Mouse (Mus musculus): Measurements from ENCODE around the gene Nos1ap.

Nos1ap gene

DNA sequence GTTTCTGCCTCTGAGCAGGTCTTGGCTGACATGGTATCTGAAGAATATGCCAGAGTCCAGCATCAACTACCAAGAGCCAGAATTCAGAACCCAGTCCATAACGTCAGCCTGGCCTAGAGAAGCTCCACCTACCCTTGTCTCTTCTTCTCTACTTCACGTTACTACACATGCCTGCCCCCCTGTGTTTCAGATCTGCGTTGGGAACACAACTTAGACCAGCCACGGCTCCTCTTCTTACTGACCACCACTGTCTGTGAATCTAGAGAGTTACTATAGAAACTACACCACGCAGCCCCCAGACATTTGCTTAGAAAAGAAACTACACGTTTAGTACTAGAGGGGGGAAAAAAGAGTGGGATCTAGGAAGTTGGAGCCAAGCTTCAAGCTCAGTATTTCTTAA, 2.9 kb downstream of the Nos1ap start:
- no peak for DNase-seq

DNA sequence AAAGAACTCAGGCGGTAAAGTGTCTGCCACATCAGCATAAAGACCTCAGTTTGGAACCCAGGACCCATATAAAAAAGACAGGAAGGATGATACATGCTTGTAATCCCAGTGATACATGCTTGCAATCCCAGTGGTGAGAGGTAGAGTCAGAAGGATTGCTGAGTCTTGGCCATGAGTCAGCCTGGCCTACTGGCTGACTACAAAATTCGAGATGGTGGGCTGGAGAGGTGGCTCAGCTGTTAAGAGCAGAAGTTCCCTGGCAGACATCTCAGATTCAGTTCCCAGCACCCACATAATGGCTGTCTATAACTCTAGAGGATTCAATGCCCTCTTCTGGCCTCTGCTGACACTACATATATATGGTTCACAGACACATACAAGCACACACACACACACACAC, 5.7 kb downstream of the Nos1ap start:
- no peak for DNase-seq

DNA sequence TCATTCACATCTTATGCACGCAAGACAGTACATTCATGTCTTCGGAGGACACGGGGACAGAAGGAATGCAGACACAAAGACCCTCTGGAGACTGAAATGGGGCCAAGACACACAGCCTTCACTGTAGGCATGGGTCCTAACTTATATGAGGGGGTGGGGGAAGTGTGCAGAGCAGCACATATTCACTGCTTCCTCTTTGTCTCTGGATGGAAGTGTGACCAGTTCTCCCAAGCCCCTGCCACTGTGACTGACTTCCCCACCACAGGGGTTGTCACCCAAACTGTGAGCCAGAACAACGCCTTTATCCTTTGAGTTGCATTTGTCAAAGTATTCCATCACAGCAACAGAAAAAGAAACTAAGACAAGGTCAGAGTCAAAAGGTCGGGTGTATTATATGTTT, 7.3 kb downstream of the Nos1ap start:
- DNase-seq = no peak

DNA sequence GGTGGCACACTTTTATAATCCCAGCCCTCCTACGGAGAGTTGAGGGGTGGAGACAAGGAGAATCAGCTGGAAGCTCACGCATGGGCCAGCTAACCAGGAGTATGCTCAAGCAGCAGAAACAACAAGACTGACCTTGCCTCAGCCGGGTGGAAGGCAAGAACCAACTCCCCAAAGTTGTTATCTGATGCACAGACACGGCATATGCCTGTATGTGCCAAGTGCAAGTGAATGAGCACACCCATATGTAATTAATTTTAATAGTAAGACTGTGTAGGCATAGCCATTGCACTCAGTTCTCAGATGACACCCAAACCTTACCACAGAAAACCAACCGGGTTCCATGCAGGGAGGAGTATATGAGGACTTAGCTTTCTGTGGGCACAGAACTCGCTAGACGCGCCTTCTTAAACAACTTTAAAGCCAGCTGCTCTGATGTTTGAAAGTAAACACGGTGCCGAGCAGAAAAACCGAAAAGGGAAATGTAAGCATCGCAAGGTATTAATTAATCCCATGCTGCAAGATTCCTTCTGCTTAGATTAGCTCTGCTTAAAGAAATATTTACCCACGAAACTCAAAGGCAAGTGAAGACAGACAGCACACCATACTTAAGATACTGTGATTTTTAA, 9.1 kb downstream of the Nos1ap start:
- no peak for DNase-seq

DNA sequence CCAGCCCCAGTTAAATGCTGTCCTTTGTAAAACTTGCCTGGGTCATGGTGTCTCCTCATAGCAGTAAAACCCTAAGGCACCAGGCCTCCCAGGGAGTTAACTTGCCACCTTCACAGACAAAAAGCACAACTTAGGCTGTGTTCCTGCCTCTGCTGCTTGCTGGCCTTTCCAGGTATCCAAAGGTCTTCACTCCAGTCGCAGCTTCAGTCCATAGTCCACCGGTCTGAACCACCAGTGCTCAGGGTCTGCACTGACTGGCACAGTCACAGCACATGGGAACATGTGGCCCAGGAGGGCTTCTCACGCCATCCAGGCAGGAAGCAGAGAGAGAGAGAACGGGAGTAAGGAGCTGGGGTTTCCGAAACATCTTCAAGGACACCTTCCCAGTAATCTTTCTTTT, 10.2 kb downstream of the Nos1ap start:
- no peak for DNase-seq

DNA sequence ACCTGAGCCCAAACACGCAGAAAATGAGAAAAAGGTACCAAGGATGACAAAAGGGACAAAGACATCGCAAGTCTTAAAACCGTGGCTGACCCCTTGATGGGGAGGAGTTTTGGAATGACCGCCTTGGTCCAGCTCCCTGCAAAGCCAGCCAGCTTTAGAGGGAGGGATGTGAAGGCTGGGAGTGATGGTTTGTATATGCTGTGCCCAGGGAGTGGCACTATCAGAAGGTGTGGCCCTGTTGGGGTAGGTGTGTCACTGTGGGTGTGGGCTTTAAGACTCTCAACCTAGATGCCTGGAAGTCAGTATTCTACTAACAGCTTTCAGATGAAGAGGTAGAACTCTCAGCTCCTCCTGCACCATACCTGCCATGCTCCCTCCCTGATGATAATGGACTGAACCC, 10.6 kb downstream of the Nos1ap start:
- no peak for DNase-seq

DNA sequence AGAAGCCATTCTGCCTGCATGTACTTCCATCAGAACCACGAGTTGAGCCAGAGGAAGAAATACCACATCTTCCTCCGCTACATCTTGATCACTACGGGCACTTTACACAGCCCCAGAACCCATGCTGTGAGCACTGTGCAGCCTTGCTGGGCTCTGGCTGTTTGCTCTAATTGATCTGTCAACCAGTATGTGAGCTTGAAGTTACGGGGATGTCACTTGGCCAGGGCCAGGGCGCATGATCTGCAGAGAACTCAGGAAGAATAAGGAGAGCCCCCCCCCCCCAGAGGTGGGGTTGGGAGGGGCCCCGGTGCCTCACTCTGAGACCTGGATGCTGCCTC, 13.0 kb downstream of the Nos1ap start:
- DNase-seq = no peak

DNA sequence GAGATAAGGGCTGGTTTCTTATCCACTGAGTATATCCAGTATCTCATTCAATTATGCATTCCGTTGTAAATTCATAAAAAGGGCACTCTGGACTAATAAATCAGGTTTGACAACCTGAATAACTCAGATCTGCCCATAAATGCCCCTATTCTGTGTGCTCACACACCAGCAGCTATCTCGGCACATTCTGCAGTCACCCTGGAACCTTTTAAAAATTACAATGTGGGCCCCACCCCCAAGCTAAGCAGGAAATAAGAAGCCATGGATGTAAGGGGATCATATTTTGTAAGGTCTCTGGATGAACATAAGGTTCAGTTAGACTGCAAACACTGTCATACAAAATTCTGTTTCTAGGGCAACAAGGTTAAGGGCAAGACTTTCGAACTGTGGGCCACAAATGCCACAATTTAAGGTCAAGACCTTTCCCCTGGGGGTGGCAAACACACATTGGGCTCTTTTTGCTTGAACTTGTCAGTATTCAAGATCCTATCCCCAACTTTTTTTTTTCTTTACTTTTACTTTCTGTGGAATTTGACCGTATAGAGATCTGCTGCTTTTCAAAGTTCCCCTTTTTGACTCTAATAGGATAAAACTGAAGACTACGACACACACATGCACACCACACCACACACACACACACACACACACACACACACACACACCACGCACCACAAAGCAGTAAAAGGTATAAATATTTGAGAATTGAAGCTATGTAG, 13.5 kb downstream of the Nos1ap start:
- DNase-seq = no peak

DNA sequence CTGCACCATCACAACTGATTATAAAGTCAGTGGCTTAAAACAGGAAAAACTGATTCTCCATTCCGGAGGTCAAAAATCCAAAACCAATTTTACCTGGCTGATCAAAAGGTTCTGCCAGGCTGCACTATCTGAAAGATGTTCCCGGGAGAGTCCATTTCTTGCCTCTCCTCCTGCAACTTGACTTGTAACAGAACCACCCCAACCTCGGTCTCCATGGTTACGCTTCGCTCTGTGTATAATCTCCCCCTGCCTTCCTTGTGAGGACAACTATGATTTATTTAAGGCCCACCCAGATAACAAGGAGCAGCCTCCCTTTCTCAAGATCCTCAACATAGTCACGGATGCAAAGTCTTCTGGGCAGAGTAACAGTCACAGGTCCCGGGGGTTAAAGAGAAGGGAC, 16.5 kb downstream of the Nos1ap start:
- DNase-seq = no peak

DNA sequence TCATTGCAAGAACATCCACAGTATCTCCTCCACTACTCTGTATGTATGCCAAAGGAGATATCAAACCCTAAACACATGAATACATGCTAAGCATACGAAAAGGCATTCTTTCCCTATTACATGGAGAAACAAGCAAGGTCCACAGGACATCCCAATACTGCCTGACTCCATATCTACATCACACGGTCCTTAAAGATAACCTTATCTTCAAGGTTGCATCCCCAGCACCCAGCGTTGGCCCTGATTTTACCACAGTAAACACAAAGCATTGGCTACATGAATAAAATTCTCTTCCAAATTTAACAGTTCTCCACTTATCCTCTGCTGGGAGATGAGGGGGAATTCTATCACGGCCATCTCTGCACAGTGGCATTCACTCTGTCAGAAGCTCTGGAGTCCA, 22.7 kb downstream of the Nos1ap start:
- DNase-seq = no peak

DNA sequence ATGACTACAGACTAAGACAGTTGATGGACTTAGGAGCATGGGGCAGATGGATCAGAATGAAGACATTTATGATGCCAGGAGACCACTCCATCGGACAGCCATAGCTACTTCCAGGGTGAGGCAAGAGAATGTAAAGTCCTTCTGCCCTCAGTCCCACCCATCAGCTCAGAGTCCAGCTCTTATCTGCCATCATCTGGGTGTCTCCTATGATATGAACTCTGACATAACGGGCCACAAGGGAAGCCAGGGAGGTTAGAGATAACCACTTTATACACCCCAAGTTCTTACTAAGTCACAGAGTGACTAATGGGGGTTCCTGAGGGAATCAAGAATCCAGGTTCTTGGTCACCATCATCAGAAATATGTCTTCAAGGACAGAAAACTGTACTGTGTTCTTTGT, 23.1 kb downstream of the Nos1ap start:
- DNase-seq = no peak

DNA sequence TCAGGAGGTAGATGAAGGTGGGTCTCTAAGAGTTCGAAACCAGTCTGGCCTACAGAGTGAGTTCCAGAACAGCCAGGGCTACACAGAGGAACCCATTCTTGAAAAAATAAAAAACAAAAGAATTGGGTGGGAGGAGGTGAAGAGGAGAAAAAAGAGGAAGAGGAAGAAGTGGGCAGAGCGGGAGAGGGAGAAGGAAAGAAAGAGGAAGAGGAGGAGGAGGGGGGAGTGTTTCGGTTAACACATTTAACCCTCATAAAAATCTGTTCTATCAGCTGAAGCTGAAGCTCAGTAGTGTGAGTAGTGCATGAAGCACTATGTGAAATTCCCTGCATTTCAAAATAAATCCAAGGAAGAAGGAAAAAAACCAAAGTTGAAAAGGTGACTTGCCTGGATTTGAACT, 24.7 kb downstream of the Nos1ap start:
- no peak for DNase-seq

DNA sequence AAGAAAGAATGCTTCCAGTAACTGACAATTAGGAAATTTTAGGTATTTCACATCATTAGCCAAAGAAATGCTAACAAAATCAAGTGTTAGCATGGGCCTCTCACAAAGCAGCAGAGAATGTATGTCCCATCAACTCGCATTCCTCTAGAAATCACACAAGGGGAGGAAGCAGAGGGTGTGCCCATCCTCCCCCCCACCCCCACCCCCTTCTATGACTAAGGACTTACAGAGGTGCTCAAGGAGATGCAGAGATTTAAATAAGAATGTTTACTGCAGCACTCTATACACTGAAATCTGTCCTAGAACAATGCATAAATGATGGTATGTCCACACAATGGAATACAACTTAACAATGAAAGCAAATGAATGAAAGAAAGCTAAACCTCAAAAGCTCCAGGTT, 27.2 kb downstream of the Nos1ap start:
- no peak for DNase-seq

DNA sequence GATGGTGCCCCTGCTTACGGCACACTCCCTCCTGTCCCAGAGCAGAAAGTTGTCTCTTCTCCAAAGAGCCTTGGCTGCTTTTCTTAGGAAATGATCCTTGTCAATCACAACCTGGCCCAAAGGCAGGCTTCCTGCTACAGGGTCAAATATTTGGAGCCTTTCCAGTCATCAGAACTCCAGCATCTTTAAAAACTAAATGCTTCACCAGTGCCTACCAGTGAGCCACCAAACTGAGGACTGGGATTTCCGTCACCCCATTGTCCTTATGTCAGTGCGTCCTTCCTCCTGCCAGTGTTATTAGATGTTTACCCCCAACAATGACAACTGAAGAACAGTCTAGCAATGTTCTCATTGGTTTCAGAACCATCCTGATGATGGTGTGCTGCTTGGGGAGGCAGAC, 28.9 kb downstream of the Nos1ap start:
- DNase-seq = peak; percentile 12

DNA sequence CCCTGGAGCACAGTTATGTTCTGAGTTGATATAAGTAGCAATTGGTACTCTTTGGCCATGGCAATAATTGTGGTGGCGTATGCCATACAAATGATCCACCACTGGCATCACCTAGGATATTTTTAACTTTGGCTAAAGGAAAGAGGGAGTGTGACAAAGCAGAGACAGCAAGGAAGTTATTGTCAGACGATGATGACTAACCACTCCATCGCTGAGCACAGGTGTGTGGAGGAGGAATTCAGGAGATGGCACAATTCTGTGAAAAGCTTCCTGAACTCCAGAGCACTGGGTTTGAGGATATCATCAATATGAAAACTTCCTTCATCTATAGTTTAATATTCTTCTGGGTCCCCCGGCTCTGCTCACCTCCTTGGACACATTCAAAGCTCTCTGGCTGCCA, 31.7 kb downstream of the Nos1ap start:
- no peak for DNase-seq

DNA sequence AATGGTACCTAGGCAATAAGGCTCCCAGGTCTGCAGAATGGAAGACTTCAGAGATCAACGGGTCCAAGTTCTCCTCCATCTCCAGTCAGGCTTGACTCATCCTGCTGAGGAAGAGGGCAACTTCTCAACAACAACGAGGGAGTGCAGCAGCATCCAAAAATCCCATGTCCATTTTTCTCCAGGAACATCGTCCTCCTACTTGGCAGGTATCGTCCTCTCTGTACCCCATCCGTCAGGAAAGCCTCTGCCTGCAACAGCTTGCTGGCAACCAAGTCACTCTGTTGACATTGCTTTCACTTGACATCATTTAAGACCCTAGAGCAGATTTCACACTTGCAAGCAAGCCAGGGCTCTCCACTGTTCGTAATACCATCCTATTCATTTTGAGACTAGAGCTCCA, 33.0 kb downstream of the Nos1ap start:
- DNase-seq = no peak

DNA sequence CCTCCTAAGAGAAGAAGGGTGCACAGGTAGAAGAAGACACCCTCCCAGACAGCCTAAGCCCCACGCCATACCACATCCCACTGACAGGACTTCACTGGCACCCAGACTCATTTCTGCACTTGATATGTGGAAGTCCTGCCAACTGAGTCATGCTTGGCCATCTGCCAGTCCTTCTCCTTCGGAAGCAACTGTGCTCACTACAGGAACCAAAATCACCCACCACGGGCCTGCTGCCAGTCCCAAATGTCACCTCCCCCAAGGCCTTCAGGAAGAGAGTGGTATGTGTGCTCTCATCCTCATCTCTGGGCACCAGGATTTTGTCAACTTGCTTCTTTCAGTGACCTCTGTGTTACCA, 34.7 kb downstream of the Nos1ap start:
- DNase-seq = peak; percentile 87

DNA sequence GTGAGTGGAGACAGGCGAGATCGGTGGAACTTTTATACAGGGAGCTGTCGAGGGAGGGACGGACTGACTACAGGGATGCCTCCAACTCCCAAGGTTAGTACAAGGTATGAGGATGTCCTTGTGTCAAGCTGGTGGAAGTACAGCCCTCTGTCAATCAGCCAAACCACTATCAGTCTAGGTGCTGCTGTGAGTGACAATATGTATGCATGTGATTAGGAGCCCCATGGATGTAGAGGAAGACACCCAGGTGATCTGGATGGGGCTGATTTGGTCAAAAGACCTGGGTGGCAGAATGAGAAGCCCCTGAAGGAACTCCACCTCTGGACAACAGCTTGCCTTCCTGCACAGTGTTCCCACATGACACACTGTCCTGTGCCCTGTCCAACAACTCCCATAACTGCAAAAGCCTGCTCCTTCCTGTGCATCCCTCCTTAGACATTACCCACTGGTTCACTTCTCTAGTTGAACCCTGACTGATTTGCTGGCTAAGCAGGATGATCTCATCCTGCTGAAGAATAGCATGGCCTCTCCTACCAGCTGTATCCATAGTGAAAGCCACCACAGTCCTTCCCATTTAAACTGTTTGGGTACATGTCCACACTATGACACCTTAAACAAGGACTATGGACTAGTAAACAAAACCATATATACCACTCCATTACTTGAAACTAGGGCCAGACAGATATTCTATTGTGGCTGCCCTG, 35.3 kb downstream of the Nos1ap start:
- DNase-seq = no peak

DNA sequence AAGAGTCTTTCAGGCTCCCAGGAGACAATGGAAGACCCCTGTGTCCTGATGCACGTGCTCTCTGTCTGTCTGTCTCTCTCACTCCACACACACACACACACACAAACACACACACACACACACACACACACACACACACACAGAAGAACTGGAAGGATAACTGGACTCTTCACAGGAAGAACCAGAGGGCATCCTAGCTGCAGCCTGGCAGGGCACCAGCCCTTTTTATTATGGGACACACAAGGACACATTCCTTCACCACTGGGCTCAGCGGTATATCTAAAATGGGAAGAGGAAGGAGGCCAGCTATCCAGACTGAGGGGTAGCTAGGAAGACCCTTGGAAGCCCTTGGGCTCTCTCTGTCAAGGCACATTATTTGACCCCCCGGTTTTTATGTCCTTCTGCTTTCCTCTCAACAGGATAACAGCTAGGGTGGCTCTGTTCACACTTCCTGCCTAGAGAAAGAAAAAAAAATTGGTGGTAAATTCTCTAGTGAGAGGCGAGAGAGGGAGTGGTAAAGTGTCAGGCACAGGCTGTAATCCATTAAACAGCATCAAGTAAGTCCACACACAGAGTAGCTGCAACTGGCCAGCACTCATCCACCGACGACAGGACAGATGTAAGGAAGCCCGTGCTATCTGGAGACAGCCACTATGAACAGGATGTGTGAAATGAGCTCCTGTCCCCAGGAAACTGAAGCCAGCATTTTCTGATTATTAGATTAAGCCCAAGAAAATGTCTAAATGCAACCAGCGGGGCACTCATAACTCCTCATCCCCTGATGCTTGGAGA, 38.8 kb downstream of the Nos1ap start:
- no peak for DNase-seq

DNA sequence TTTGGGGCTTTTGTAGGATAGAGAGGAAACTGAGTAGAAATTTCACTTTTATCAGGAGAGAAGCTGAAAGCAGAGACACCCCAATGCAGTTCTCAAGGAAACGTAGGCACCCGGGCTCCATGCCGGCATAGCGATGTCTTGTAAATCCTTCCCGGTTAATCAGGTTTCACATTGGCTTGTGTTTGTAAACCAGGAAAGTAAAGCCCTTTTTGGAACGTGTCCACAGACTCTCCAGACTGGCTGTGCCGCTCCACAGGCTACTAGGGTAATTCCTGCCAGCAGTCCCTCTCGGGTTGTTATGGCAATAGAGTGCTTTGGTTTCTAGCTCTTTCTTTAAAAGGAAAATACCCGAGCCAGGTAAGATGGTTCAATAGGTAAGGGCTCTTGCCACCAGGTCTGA, 40.6 kb downstream of the Nos1ap start:
- peak; percentile 63 for DNase-seq

DNA sequence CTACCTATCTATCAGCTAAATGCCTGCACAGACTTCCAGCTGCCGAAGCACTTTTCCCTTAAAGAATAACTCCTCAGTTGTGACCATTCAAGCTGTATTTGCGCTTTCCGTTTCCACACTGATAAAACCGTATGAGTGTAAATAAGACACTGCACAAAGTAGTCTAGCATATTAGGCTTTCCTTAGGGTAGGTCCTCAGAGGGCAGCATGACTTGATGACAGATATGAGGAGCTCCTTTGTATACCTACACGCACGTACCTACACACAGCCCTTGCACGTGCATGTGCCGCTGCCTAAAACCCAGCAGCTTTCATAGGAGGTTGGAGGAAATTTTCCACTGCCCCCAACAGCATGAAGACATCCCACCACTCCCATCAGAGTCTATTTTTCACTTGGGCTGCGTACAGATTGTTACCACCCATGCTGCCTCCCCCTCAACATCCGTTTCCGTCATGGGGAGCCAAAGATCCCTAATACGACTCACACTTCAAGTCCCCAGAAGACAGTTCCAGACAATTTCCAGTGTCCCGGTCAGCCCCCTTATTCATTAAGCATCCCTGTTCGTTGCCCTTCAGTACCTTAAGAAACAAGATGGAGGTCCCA, 41.4 kb downstream of the Nos1ap start:
- no peak for DNase-seq

DNA sequence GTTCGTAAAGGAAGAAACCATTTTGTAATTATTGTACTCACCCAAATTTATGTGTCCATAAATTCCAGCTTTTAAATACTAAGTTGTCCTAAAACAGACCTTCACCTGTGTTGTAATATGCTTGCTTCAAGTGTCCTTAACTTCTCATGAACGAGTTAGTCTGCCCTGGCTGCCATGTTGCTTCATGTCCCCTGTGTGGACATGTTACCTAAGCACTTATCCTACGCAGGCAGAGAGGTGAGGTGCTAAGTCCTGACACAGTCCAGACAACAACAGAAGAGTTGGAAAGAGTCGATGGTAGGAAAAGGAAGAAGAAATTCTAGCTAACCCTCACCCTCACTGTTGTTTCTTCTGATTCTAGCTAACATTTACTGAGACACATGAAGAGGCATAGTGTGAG, 43.4 kb downstream of the Nos1ap start:
- no peak for DNase-seq

DNA sequence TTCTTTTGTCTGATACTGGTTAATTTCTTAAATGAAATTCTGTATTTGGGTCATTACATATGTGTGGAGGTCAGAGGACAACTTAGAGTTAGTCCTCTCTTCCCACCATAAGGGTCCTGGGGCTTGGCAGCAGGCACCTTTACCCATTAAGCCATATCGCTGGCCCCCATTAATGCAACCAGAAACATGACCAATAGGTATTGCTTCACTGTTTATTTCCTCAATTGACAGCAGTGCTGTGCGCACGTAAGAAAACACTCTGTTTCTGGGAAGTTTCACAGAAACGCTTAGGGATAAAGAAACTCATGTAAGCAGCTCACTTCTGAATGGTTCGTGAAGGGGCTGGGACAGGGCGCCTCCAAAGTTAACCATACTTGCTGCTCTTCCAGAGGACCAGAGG, 44.4 kb downstream of the Nos1ap start:
- no peak for DNase-seq

DNA sequence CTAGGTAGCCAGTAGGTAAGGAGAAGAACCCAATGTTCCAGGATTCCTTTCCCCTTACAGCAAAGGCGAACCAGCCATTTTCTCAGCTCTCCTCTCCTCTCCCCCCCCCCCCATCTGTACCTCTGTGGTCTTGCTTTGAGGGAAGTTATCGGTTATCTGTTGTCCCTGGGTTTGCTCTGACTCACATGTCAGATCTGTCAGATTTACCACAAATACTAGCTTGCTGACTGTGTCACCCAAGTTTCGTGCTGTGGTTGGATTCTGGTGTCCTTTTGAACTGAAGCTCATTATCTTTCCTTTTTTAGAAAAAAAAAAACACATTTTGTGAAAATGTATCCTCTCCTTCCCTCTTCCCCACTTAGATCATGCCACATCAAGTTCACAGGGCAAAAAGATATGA, 50.2 kb downstream of the Nos1ap start:
- DNase-seq = no peak
